Mouse (Mus musculus) neural tube, embryonic 13.5 days (tissue): ENCODE results near the gene Synpo2l. TPM values are rescaled to one million over a fixed set of nuclear protein-coding genes. Genes with fewer than 3 reads are reported as not detected.

ENCODE experiments used
- ATAC-seq: fragments of 200-750 bp; cut with Nextera tagmentation; 2 replicates; pipeline ENCODE4 v1.8.0; 2017; ENCODE audit warnings: low read depth, mild to moderate bottlenecking, moderate TSS enrichment, moderate library complexity
- H3K27ac ChIP-seq: fragments of 300-500 bp; sonication (generic); replicated peaks from 2 replicates; pipeline ENCODE4 v1.5.1; 2015; ENCODE audit warnings: moderate library complexity, mild to moderate bottlenecking, inconsistent platforms
- H3K27me3 ChIP-seq: fragments of 300-500 bp; sonication (generic); 2 replicates; pipeline ENCODE4 v1.6.1; 2015; ENCODE audit warnings: mild to moderate bottlenecking, inconsistent platforms
- H3K36me3 ChIP-seq: fragments of 300-500 bp; sonication (generic); 2 replicates; pipeline ENCODE4 v1.6.1; 2015; ENCODE audit warnings: mild to moderate bottlenecking, inconsistent platforms
- H3K4me1 ChIP-seq: fragments of 300-500 bp; sonication (generic); replicated peaks from 2 replicates; pipeline ENCODE4 v1.6.1; 2015; ENCODE audit warnings: inconsistent platforms
- H3K4me2 ChIP-seq: fragments of 300-500 bp; sonication (generic); 2 replicates; pipeline ENCODE4 v1.6.1; 2015; ENCODE audit warnings: inconsistent platforms, mild to moderate bottlenecking, moderate library complexity
- H3K4me3 ChIP-seq: fragments of 300-500 bp; sonication (generic); 2 replicates; pipeline ENCODE4 v1.5.1; 2015; ENCODE audit warnings: mild to moderate bottlenecking, inconsistent platforms
- H3K9ac ChIP-seq: fragments of 300-500 bp; sonication (generic); 2 replicates; pipeline ENCODE4 v1.6.1; 2015; ENCODE audit warnings: moderate library complexity, mild to moderate bottlenecking, inconsistent platforms
- H3K9me3 ChIP-seq: fragments of 300-500 bp; sonication (generic); 2 replicates; pipeline ENCODE4 v1.6.1; 2016; ENCODE audit warnings: inconsistent platforms
- WGBS: fragments of 180-500 bp; shearing (Covaris S2); methylation state at CpG from one replicate; pipeline ENCODE4 v1.1.7; 2015; 5-methylcytosine and 5-hydroxymethylcytosine counted together
- polyA plus RNA-seq: library from polyadenylated mRNA; unstranded; fragments of >200 nt; fragmentation: Nextera tagmentation; extraction: Ambion mirVana; gene quantifications from 2 replicates; pipeline ENCODE4 v1.2.1, GENCODE M21; 2015

Synpo2l gene
- polyA plus RNA-seq, 1 experiment from 2014 or later, result 1.1 TPM

- Histone ChIP-seq H3K4me3 (no peak overlapping the region), H3K27ac (no peak overlapping the region), H3K27me3 (no peaks in the 10 kb centered on the region; the same call in 1 of the 2 replicates), H3K4me1 (peaks cover 4% of the 10 kb centered on the region; the same call in 1 of the 2 replicates), H3K4me2 (no peak overlapping the region), H3K9ac (no peak overlapping the region), H3K36me3 (no peaks in the 10 kb centered on the region), H3K9me3 (no peaks in the 10 kb centered on the region)
- WGBS, result 79% methylated on average over 9 of the region's 9 CpGs
- no peak for ATAC-seq
Observed at GRCm38 (mm10) chr14:20655731-20656130, 12.4 kb downstream of the Synpo2l start.

GRCm38 (mm10) chr14:20654690-20655421, 13.3 kb downstream of the Synpo2l start:
- H3K27ac ChIP-seq, result no peak overlapping the region
- H3K4me1 ChIP-seq, result no peaks in the 10 kb centered on the region
- ATAC-seq, result no peak
- H3K4me2 ChIP-seq, result no peak overlapping the region
- H3K36me3 ChIP-seq, result no peaks in the 10 kb centered on the region
- 83% methylated on average over 9 of the region's 9 CpGs for WGBS
- no peaks in the 10 kb centered on the region; the same call in 1 of the 2 replicates for H3K27me3 ChIP-seq
- no peak overlapping the region for H3K4me3 ChIP-seq
- H3K9me3 ChIP-seq, result no peaks in the 10 kb centered on the region
- no peak overlapping the region for H3K9ac ChIP-seq

GRCm38 (mm10) chr14:20651722-20652256, 16.4 kb downstream of the Synpo2l start:
- 72% methylated on average over 4 of the region's 4 CpGs for WGBS
- Histone ChIP-seq H3K4me1 (no peaks in the 10 kb centered on the region), H3K27me3 (no peaks in the 10 kb centered on the region), H3K4me2 (no peak overlapping the region), H3K4me3 (no peak overlapping the region), H3K27ac (no peak overlapping the region), H3K9me3 (no peaks in the 10 kb centered on the region), H3K36me3 (no peaks in the 10 kb centered on the region), H3K9ac (no peak overlapping the region)
- no peak for ATAC-seq

- Histone ChIP-seq H3K4me1 (no peaks in the 10 kb centered on the region), H3K9ac (peak overlapping the region; percentile 12; the same call in 1 of the 2 replicates), H3K27ac (no peak overlapping the region), H3K9me3 (no peaks in the 10 kb centered on the region), H3K4me3 (no peak overlapping the region), H3K4me2 (no peak overlapping the region), H3K36me3 (no peaks in the 10 kb centered on the region), H3K27me3 (no peaks in the 10 kb centered on the region)
- 76% methylated on average over 2 of the region's 2 CpGs for WGBS
- no peak for ATAC-seq
Observed at GRCm38 (mm10) chr14:20651000-20651399, 17.2 kb downstream of the Synpo2l start.

GRCm38 (mm10) chr14:20646381-20646780, 21.8 kb downstream of the Synpo2l start:
- no peaks in the 10 kb centered on the region for H3K36me3 ChIP-seq
- no peak overlapping the region for H3K4me3 ChIP-seq
- H3K4me1 ChIP-seq, result peaks cover 7% of the 10 kb centered on the region
- no peaks in the 10 kb centered on the region for H3K27me3 ChIP-seq
- H3K9ac ChIP-seq, result no peak overlapping the region
- no peak for ATAC-seq
- H3K27ac ChIP-seq, result no peak overlapping the region
- H3K9me3 ChIP-seq, result no peaks in the 10 kb centered on the region
- no peak overlapping the region for H3K4me2 ChIP-seq

GRCm38 (mm10) chr14:20645547-20645946, 22.6 kb downstream of the Synpo2l start:
- ATAC-seq, result no peak
- 37% methylated on average over 3 of the region's 3 CpGs for WGBS
- Histone ChIP-seq H3K9ac (no peak overlapping the region), H3K36me3 (no peaks in the 10 kb centered on the region), H3K27me3 (no peaks in the 10 kb centered on the region), H3K9me3 (no peaks in the 10 kb centered on the region), H3K4me3 (no peak overlapping the region), H3K27ac (no peak overlapping the region), H3K4me2 (no peak overlapping the region), H3K4me1 (peaks cover 7% of the 10 kb centered on the region)

- Histone ChIP-seq H3K4me1 (peaks cover 17% of the 10 kb centered on the region), H3K4me3 (peak overlapping the region; percentile 87), H3K9me3 (no peaks in the 10 kb centered on the region), H3K4me2 (peak overlapping the region; percentile 91), H3K9ac (peak overlapping the region; percentile 90), H3K27me3 (no peaks in the 10 kb centered on the region), H3K27ac (peak overlapping the region; percentile 95), H3K36me3 (no peaks in the 10 kb centered on the region)
- ATAC-seq, result no peak
- WGBS, result 14% methylated on average over 10 of the region's 10 CpGs
Observed at GRCm38 (mm10) chr14:20641438-20641875, 26.7 kb downstream of the Synpo2l start.

GRCm38 (mm10) chr14:20640644-20641437, 27.3 kb downstream of the Synpo2l start, which contains the start of gene Usp54:
TSS of gene Usp54 (minus strand) at chr14:20641063.
- peak; percentile 96 for ATAC-seq
- peaks cover 17% of the 10 kb centered on the region for H3K4me1 ChIP-seq
- H3K27ac ChIP-seq, result peak within 1 kb of the TSS; percentile 95
- no peaks in the 10 kb centered on the region for H3K36me3 ChIP-seq
- H3K4me2 ChIP-seq, result peak within 1 kb of the TSS; percentile 91
- under 1% methylated on average over 72 of the region's 73 CpGs for WGBS
- peak within 1 kb of the TSS; percentile 87 for H3K4me3 ChIP-seq
- H3K27me3 ChIP-seq, result no peaks in the 10 kb centered on the region
- no peaks in the 10 kb centered on the region for H3K9me3 ChIP-seq
- H3K9ac ChIP-seq, result peak within 1 kb of the TSS; percentile 90

GRCm38 (mm10) chr14:20639918-20640619, 28.1 kb downstream of the Synpo2l start:
- Histone ChIP-seq H3K9me3 (no peaks in the 10 kb centered on the region), H3K27me3 (no peaks in the 10 kb centered on the region), H3K4me1 (peaks cover 17% of the 10 kb centered on the region), H3K4me2 (peak overlapping the region; percentile 91), H3K36me3 (no peaks in the 10 kb centered on the region), H3K27ac (peak overlapping the region; percentile 95), H3K4me3 (peak overlapping the region; percentile 87), H3K9ac (peak overlapping the region; percentile 90)
- peak; percentile 71 for ATAC-seq
- 2% methylated on average over 16 of the region's 16 CpGs for WGBS

GRCm38 (mm10) chr14:20638702-20639101, 29.5 kb downstream of the Synpo2l start:
- Histone ChIP-seq H3K4me1 (peaks cover 17% of the 10 kb centered on the region), H3K9ac (no peak overlapping the region), H3K9me3 (no peaks in the 10 kb centered on the region), H3K4me2 (no peak overlapping the region), H3K27ac (no peak overlapping the region), H3K4me3 (no peak overlapping the region), H3K36me3 (no peaks in the 10 kb centered on the region), H3K27me3 (no peaks in the 10 kb centered on the region)
- whole genome bisulfite sequencing, result 83% methylated on average over 6 of the region's 6 CpGs
- ATAC-seq, result no peak

GRCm38 (mm10) chr14:20637818-20638574, 30.2 kb downstream of the Synpo2l start:
- H3K4me2 ChIP-seq, result no peak overlapping the region
- H3K4me1 ChIP-seq, result peaks cover 17% of the 10 kb centered on the region
- WGBS, result 91% methylated on average over 2 of the region's 2 CpGs
- H3K27me3 ChIP-seq, result no peaks in the 10 kb centered on the region
- H3K4me3 ChIP-seq, result no peak overlapping the region
- no peaks in the 10 kb centered on the region for H3K9me3 ChIP-seq
- no peak overlapping the region for H3K9ac ChIP-seq
- H3K27ac ChIP-seq, result no peak overlapping the region
- no peaks in the 10 kb centered on the region for H3K36me3 ChIP-seq
- no peak for ATAC-seq
